Mouse (Mus musculus): ENCODE data around the gene Actr1b.
A peak's percentile ranks its signal among the peaks of the same experiment; 100 is the strongest.

Gene Actr1b

DNA sequence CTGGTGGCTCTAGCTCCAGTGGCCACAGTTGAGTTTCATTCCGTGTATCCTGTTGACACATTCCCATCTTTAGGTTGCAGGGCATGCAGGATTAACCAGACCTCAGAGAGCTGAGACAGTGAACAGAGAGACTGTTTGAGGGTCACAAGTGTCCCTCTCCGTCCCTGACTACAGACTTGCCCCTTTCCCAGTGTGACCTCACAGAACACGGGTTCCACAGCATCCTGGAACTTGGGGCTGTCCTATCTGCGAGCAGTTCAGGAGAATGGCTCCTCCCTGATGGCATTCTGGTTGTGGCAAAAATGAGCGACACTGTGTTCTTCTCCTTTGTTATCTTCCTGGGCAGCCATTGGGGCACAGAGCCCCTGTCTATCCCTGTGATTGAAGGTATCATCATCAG, at the start of gene Actr1b:
Actr1b (minus strand) TSS at position 112 of the 400 bp plus-strand sequence.
- no peak for DNase-seq (ENCODE audit: low spot score in 2 of 2)

DNA sequence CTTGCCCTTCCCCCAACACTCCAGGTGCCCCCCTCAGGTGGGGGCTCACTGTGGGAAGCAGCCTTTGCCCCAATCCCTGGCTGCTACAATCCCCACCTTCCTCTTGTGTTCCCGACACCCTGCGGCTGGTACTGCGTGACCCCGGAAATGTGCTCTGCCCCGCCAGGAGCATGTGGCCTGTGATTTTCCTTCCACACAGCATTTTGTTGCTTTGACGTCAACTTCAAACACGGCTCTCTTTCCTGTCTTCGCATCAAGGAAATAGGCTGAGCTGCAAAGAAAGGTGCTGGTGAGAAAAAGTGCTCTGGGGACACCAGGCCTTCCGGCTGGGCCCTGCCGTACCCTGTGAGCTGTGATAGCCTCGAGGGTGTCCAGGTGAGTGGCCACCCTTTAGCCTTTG, 47.3 kb upstream of the Actr1b start, which contains the start of gene Zap70:
Zap70 (plus strand) TSS at position 231 of the 400 bp plus-strand sequence.
- no peak for DNase-seq (ENCODE audit: low spot score in 2 of 2)

DNA sequence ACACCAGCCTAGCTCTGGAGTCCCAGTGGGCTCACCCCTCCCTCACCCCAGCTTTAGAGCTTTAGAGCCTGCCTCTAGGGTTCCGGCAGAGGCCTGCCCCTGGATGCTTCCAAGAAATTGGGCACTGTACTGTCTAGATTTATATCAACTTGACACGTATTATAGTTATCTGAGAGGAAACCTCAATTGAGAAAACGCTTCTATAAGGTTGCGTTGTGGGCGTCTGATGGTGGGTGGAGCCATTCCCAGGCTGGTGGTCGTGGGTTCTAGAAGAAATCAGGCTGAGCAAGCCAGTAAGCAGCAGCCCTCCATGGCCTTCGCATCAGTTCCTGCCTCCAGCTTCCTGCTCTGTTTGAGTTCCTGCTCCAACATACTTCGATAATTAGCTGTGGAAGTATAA, 46.8 kb upstream of the Actr1b start:
- no peak for DNase-seq (ENCODE audit: low spot score in 2 of 2)

DNA sequence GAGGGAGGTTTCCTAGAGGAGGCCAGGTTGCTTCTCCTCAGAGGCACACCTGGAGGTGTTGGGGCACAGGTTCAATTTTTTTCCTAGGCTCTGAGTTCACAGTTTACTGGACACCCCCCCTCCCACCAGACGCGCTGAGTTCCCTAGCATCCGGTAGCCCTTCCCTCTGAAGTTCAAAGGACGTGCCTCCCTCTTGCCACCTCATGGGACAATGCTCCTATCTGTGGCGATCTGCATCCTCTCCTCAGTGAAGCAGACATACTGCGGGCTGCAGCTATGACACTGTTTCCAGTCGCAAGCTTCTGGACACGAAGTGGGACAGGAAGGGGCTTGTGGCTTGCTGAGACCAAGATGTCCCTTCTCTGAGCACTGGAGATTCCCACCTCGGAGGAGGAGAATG, 46.2 kb upstream of the Actr1b start:
- no peak for DNase-seq (ENCODE audit: low spot score in 2 of 2)

DNA sequence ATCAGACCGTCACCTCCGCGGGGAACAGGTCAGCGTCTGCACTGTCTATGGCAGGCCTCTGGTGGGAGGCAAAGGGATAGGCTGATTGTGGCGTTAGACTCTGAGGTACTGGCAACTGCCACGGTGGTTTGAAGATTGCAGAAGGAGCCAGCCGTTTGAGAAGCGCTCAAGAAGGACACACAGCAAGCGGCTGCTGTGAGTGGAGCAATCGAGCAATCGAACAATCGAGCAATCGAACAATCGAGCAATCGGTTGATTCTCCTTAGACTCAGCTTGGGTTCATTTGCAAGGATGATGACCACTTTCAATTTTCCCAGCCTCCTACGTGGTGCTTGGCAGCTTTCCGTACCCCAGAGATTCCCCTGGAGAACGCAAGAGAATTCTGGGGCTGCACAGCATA, 44.9 kb upstream of the Actr1b start:
- no peak for DNase-seq (ENCODE audit: low spot score in 2 of 2)

DNA sequence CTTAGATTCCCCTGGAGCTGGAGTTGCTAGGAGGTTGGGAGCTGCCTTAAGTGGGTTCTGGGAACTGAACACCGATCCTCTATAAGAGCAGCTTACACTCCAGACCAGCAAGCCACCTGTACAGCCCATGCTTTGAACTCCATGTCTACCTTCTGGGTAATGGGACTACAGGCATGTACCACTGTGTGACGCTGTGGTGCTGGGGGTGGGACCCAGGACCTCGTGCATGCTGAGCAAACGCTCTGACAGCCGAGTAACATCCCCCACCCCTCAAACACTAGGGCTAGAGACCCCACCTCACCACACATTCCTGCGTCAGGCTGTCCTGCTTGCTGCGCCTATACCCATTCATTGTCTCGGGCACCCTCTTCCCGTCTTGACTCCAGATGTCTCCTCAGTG, 44.3 kb upstream of the Actr1b start:
- DNase-seq (ENCODE audit: low spot score in 2 of 2): no peak

DNA sequence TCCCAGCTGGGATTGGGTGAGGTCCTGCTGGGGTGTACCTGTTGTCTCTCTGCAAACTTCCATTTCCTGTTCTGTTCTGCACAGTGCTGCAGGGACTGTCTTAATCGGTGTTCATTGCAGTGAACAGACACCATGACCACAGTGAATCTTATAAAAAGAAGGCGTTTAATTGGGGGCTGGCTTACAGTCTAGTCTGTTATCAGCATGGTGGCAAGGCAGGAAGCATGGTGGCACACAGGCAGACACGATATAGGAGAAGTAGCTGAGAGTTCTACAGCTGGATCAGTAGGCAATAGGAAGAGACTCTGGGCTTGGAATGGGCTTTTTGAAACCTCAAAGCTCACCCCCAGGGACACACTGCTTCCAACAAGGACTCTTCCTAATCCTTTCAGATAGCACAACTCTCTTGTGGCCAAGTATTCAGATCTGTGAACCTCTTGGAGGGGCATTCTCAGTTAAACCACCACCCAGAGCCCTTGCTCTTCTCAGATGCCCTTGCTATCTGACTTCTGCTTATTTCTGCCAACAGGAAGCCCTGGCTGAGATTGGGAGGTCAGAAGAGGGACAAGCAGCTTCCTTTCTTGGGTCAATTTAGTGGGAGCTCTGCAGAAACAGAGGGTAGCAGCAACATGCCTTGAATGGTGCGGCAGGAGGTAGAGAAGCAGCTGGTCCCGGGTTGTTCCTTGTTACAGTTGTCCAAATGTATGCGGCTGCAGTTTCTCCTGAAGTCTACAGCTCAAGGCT, 39.9 kb upstream of the Actr1b start:
- no peak for DNase-seq (ENCODE audit: low spot score in 2 of 2)

DNA sequence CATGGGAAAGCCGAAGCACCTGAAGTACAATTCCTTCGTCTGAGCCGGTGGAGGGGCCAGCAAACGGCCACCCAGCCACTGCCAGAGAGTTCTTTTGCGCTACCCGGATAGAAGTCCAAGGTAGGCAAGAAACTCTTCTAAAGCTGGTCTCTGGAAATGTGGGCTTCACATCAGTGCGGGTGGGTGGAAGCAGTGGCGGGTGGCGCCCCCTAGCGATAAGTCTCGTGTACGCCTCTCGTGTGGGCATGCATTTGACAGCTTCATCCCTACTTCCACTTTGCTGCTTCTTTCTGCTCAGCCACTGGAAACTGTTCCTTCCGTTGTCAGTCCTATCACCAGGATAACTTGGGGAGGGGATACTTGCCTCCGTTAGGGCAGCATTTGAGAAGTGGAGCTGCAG, 32.2 kb upstream of the Actr1b start:
- peak in 1 of 2 experiments; percentile 20 for DNase-seq (ENCODE audit: low spot score in 2 of 2)

DNA sequence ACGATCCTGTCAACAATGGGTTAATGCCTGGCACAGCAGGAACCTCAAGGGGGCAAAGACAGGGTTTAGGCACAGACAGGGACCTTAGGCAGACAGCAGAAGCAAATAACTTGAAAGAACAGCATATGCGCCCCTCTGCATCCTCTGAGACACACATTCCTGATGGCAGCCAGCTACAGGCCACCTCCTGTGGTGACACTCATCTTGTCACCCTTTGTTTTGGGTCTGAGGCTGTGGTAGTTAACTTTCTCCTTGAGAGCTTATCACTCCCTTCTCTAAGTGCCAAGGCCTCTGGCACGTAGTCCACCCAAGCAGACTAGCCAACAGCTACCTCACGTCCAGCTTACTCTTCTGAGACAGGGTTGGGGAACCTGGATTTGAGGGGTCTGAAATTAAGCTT, 31.4 kb upstream of the Actr1b start:
- no peak for DNase-seq (ENCODE audit: low spot score in 2 of 2)

DNA sequence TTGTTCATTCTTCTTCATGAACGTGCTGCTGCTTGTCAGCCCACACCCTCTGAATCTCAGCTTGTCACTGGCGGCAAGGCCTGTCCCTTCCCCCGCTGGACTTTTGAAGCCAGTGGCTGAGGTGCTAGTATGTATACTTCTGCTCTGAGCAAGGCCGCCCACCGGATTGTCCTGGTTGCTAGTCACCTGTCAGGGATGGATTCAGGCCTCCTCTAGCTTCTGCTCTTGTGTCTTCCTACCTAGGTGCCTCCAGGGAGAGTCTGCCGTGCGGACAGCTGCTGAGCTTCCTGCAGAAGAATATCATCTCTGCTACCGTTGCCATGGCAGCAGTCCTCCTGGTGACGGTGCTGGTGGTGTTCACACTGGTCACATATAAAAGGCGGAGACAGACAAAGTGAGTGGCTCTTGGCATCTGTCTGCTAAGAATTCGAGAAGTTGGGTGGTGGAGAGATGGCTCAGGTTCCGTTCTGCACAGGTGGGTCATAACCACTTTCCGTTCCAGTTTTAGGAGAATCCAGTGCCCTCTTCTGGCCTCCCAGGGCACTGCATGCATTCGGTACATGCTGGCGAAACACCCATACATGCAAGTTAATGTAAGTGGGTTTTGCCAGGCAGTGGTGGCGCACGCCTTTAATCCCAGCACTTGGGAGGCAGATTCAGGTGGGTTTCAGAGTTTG, 30.2 kb upstream of the Actr1b start:
- DNase-seq (ENCODE audit: low spot score in 2 of 2): peak; percentile 68

DNA sequence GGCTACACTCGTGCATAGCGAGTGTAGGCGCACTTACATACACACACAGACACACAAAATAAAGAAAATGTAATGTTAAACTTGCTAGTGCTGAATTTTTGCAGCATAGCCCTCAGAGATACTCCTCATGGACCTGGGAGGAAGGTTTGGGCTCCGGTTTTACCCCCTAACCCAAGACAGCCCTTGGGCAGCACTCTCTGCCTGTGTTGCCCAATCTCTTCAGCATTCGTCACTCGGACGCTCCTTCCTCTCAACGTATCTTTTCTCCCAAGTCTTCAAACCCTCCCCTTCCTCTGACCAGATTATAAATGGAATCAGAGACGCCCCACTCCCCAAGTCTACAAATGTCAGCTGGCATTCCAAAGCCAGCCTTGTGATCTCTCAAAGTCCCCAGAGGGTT, 28.8 kb upstream of the Actr1b start:
- DNase-seq (ENCODE audit: low spot score in 2 of 2): no peak

DNA sequence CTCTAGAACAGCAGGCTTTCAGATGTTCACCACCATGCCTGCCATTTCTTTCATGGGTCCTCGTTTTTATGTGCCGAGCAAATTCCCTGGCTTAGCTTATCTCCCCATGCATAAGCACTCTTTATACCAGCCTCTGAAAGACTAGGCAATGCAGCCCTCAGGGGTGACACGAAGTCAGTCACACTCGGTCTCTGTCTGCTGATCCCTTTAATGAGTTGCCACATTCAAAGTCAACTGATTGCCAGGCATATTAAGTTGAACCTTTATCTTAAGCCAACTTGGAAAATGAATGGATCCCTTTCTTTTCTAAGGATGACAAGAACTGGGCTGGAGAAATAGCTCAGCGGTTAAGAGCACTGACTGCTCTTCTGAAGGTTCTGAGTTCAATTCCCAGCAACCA, 25.0 kb upstream of the Actr1b start:
- DNase-seq (ENCODE audit: low spot score in 2 of 2): no peak

DNA sequence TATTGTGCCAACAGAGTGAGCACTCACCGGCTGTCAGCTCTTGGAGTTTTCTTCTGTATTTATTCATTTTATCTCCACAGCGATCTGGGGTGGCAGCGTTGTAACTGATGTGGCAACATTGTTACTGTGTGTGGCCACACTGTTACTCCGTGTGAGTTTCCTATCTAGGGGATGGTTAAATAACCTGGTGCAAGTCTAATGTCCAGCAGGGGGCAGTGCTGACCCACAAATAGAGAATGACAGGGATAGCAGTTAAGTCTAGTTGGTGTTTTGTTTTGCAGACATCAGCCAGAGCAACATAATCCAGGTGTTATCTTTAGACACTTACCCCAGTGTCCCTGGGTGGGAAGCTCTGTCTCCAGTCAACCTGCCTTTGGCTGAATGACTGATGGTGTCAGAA, 23.1 kb upstream of the Actr1b start:
- peak; percentile 57 to 67 for DNase-seq (ENCODE audit: low spot score in 2 of 2)

DNA sequence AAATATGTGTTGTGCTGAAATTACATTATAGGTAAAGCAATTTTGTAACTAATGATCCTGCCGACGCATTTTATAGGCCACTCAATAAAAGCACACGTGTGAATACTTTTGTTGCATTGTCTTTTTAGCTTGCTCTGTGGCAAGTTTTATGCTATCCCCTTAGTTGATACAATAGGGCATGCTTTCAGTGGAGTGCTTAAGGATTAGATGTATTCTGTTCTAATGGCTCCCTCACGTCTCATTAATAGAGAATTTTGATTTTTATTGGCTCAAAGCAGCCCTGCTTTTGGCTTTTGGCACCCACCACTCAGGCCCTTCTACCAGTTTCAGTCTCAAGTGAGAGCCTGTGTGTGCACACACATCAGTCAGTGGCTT, 9.8 kb upstream of the Actr1b start:
- DNase-seq (ENCODE audit: low spot score in 2 of 2): no peak

DNA sequence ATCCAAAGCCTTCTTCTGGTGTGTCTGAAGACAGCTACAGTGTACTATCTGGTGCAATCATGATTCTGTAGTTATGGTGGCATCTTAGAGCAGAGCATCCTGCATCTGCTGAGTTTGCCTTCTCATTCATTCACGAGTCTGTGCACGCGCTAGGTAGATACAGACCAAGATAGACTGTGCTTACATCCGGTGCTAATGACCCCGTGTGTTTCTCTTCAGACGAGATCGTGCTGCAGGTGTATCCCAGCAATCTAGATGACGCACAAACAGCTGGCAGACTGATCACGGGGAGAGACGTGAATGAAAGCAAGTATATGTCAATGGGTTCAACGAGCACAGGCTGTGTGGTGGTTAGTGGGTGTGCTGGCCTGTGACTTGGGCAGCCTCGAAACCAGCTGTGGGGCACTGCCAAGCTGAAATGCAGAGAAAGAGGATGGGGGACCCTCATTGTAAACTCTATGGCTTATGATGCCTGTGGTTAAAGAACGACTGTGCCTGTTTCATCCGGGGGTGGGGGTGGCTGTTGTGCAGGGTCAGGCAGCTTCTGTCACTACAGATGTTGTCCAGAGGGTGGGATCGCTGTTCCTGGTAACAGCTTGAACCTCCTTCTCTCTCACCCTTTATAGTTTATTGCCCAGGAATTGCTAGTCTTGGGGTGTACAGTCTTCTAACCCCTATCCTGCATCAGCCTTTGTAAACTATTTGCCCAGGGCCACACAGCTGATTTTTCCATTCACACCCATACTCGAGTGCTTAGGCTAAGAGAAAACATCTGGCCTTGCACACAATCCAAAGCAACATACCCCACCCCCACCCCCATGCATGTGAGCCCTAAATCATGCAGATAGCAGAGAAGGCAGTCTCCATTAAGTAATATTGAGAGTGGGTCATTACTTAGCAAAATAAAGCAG, 9.2 kb upstream of the Actr1b start:
- DNase-seq (ENCODE audit: low spot score in 2 of 2): no peak

DNA sequence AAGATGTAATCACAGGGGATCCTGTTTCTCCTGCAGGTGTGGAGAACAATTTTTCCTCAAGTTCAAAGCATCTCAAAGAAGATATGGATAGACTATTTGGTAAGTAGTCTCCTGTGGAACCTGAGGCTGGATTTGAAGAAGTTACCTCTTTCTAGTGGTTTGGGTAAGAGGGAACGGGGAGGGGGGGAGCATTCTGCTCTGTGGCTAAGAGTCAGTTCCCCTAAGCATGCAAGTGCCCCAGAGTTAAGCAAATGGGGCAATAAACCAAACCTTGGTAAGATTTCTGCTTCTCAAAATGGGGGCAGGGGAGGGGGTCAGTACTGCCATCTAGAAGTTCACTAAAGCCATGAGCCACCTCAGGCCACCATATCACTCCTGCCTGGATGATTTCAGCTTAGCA, 4.6 kb upstream of the Actr1b start:
- no peak for DNase-seq (ENCODE audit: low spot score in 2 of 2)

DNA sequence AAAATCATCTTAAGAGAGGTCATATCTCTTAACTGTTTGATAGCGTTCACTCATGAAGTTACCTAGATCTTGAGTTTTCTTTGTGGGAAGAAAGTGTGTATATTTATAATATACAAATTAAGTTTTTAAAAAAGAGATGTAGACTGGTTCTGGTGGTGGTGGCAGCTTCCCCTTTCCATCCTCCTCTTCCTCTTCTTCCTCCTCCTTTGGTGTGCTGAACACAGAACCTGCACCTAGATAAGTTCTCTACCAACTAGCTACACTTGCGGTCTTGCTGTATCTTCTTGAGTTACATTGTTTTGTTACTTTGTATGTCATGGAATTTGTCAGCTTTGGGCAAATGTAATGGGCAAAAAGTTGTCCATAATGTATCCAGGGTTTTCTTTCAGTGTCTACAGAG, 3.1 kb downstream of the Actr1b start:
- no peak for DNase-seq (ENCODE audit: low spot score in 2 of 2)

DNA sequence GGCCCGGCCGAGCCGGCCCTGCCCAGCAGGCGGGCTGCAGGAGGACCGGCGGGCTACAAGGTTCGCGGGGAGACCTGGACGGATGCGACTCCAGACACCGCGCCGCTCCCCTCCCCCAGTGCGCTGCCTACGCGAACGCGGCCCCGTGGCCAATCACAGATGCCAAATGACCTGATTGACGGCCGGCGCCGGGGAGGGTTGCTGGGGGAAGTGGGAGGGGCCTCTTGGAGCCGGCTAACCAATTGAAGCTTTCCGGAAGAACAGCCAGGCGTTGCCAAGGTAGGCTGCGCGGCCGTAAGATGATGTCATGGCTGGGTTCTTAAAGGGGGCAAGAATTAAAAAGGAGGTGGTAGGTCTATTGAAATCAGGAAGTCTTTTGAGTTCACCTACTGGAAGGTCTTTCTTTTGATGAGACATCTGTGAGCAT, 4.4 kb downstream of the Actr1b start, which contains the start of gene 4933424G06Rik:
4933424G06Rik (plus strand) TSS at position 296 of the 427 bp plus-strand sequence.
- peak; percentile 98 for DNase-seq (ENCODE audit: low spot score in 2 of 2)

DNA sequence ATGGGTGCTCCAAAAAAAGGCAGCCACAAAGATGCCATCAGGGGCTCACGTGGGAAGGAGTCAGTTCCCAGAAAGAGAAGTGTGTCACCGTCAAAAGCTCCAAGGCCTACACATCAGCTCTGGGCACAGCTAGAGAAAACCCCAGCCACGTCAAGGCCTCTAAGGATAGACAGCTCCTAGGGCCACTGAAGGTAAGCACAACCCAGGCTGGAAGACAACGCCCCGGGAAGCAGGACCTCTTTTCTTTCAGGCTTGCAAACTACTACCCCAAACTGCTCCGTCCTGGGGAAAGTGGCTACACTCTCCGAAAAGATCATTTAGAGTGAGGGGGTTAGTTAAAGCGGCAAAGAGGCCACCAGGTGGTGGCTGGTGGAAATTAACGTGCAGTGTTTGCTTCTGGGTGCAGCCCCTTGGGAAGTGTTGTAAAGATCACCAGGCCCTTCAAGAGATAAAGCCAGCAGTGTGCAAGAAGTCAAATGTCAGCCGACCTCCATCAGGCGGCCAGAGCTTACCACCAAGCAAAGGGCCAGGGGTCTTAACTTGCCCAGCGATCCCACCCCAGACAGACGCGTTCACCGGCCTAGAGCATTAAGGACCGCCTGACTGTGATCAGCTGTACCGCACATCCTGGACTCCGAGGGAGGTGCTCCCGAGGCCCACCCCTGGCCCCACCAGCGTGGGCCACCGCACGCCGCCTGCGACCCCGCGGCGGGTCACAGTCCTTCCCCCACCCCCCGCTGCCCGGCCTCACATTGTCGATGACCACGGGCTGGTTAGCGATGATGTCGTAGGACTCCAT, 5.0 kb downstream of the Actr1b start:
- peak in 1 of 2 experiments; percentile 45 for DNase-seq (ENCODE audit: low spot score in 2 of 2)

DNA sequence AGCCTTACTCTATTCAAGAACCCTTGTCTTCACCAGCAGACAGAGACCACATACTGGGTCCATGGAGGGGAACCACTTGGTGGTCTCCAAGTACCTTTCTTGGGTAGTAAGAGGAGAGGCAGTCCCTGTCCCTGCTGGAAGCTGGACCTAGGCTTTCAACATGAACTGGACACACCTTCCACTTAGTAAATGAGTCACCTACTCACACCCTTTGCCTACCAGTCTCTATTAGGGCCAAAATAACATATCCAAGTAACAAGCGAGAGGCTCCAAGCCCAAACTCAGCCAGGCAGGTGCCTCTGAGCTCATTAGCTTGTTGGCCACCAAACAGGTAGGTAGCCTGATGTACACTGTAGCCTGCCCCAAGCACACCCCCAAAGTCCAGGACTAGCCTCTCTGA, 5.6 kb downstream of the Actr1b start:
- DNase-seq (ENCODE audit: low spot score in 2 of 2): no peak

DNA sequence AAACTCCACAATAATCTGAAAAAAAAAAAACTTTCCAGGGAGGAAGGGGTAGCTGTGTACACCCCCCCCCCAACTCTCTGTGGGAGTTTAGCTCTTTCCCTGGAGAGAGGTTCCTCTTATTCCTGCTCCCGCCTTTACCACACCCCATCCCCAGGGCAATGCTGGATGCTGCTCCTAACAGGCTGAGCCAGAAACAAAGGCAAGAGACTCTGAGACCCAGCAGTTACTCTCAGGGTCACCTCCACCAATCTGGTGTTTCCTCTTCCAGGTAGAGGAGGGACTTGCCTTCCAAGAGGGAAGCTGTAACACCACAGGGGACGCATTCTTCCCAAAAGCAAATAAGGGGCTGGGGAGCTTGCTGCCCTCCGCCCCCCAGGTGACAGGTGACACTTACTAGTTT, 6.4 kb downstream of the Actr1b start:
- DNase-seq (ENCODE audit: low spot score in 2 of 2): no peak
